Mouse (Mus musculus) liver, embryonic 14.5 days (tissue): ENCODE measurements around the gene Zfp113. TPM values are rescaled to one million over a fixed set of nuclear protein-coding genes. Genes with fewer than 3 reads are reported as not detected.
"Not testable (repeated sequence)": the region's sequence is repeated elsewhere in the genome, so short reads cannot be mapped to it uniquely, and the experiment has no call there.

Experiments
- ATAC-seq: fragments of 200-750 bp; cut with Nextera tagmentation; 2 replicates; pipeline ENCODE4 v1.8.0; 2017; ENCODE audit warnings: moderate number of reproducible peaks, mild to moderate bottlenecking, moderate library complexity; ENCODE audit not compliant: insufficient read depth
- DNase-seq, 3 experiments: peaks; one replicate each; pipeline ENCODE4 v3.0.0-alpha.2; 2012 to 2013; ENCODE audit warnings: low read depth in 3 of 3, low spot score in 3 of 3
- H3K27ac ChIP-seq: fragments of 300-500 bp; sonication (generic); 2 replicates; pipeline ENCODE4 v1.5.1; 2014; ENCODE audit warnings: moderate library complexity, mild to moderate bottlenecking, control low read depth, inconsistent platforms
- H3K27me3 ChIP-seq: fragments of 300-500 bp; sonication (generic); 2 replicates; pipeline ENCODE4 v1.6.1; 2014; ENCODE audit warnings: mild to moderate bottlenecking, low read length, moderate library complexity; ENCODE audit not compliant: control insufficient read depth, insufficient read depth
- H3K36me3 ChIP-seq: fragments of 300-500 bp; sonication (generic); replicated peaks from 2 replicates; pipeline ENCODE4 v1.6.1; 2014; ENCODE audit warnings: low read depth; ENCODE audit not compliant: control insufficient read depth, insufficient read depth
- H3K4me1 ChIP-seq, 2 experiments: fragments of 200-500 bp in 1 of 2; fragments of 300-500 bp in 1 of 2; sonication (generic) in 1 of 2; replicated peaks; 2 replicates each; pipeline ENCODE4 v1.6.1; 2012 to 2014; ENCODE audit warnings: antibody characterized with exemption in 1 of 2, inconsistent platforms in 1 of 2, low read length in 1 of 2; ENCODE audit not compliant: control insufficient read depth in 2 of 2, insufficient read depth in 2 of 2
- H3K4me2 ChIP-seq: fragments of 300-500 bp; sonication (generic); 2 replicates; pipeline ENCODE4 v1.6.1; 2014; ENCODE audit warnings: low read depth, mild to moderate bottlenecking, control low read depth, moderate library complexity
- H3K4me3 ChIP-seq, 2 experiments: fragments of 200-500 bp in 1 of 2; fragments of 300-500 bp in 1 of 2; sonication (generic) in 1 of 2; 2 replicates each; pipeline ENCODE4 v1.5.1; 2012 to 2014; ENCODE audit warnings: low read depth in 2 of 2, low read length in 2 of 2, mild to moderate bottlenecking in 2 of 2, control low read depth in 1 of 2, inconsistent platforms in 1 of 2, moderate library complexity in 1 of 2; ENCODE audit not compliant: insufficient read depth in 1 of 2
- H3K9ac ChIP-seq: fragments of 300-500 bp; sonication (generic); replicated peaks from 2 replicates; pipeline ENCODE4 v1.6.1; 2014; ENCODE audit warnings: mild to moderate bottlenecking, control low read depth, moderate library complexity
- H3K9me3 ChIP-seq: fragments of 300-500 bp; sonication (generic); 2 replicates; pipeline ENCODE4 v1.6.1; 2016; ENCODE audit warnings: low read length, mixed read lengths; ENCODE audit not compliant: control insufficient read depth
- CTCF ChIP-seq: IDR thresholded peaks from 2 replicates; pipeline ENCODE4 v1.5.1; 2016; ENCODE audit warnings: antibody characterized with exemption, low read depth, control low read depth
- EP300 ChIP-seq: IDR thresholded peaks from 2 replicates; pipeline ENCODE4 v1.6.1; 2016; ENCODE audit warnings: antibody characterized with exemption, low read depth
- WGBS: fragments of 180-500 bp; shearing (Covaris S2); extraction: QIAGEN DNeasy Blood & Tissue Kit; methylation state at CpG from one replicate; pipeline ENCODE4 v1.1.7; 2014; ENCODE audit not compliant: insufficient replicate concordance; 5-methylcytosine and 5-hydroxymethylcytosine counted together
- polyA plus RNA-seq, 2 experiments: library from polyadenylated mRNA; depleted of rRNA in 1 of 2; stranded (reverse) in 1 of 2; unstranded in 1 of 2; fragments of >200 nt; fragmentation: Nextera tagmentation in 1 of 2; extraction: Ambion mirVana in 1 of 2; gene quantifications; 2 replicates each; pipeline versions ENCODE4 v1.2.1 to v1.2.3; 2012 to 2014

Gene Zfp113
- polyA plus RNA-seq, 2 experiments, result 1.4 to 2.6 TPM

- Histone ChIP-seq H3K4me1 (peaks cover 14 to 21% of the 10 kb centered on the region in 2 experiments), H3K36me3 (no peaks in the 10 kb centered on the region; the same call in 1 of the 2 replicates), H3K4me2 (peak within 1 kb of the TSS; percentile 88), H3K4me3 (peak within 1 kb of the TSS; percentile 85 to 98), H3K27me3 (no peaks in the 10 kb centered on the region), H3K9me3 (no peaks in the 10 kb centered on the region), H3K27ac (peak within 1 kb of the TSS; percentile 86), H3K9ac (peak within 1 kb of the TSS; percentile 85)
- TF ChIP-seq EP300, result no peak
- TF ChIP-seq CTCF, result peak; percentile 43; the same call in 1 of the 2 replicates
- WGBS, result 7% methylated on average over 38 of the region's 38 CpGs
- peak; percentile 97 for ATAC-seq
- peak; percentile 80 to 83 (median 80) for DNase-seq
These were observed 39.0 kb downstream of the Zfp113 start, which contains the start of gene Zscan21 for GRCm38 (mm10) chr5:138116255-138117198. Gene Zscan21, plus strand, starts transcription at chr5:138116903.

- H3K9ac ChIP-seq, H3K36me3 ChIP-seq, ATAC-seq, H3K9me3 ChIP-seq, H3K4me3 ChIP-seq, H3K27ac ChIP-seq, DNase-seq, H3K27me3 ChIP-seq, H3K4me1 ChIP-seq, H3K4me2 ChIP-seq: not testable (repeated sequence)
- 69% methylated on average over 4 of the region's 4 CpGs for WGBS
These were observed 45.6 kb downstream of the Zfp113 start for GRCm38 (mm10) chr5:138109847-138110396.

GRCm38 (mm10) chr5:138107130-138107529, 48.4 kb downstream of the Zfp113 start:
- Histone ChIP-seq H3K9ac (no peak overlapping the region), H3K9me3 (no peaks in the 10 kb centered on the region), H3K4me3 (no peak overlapping the region), H3K27me3 (no peaks in the 10 kb centered on the region), H3K27ac (no peak overlapping the region), H3K36me3 (peaks cover 18% of the 10 kb centered on the region), H3K4me2 (no peak overlapping the region), H3K4me1 (no peaks in the 10 kb centered on the region)
- DNase-seq (no peak), ATAC-seq (no peak)
- no peak for TF ChIP-seq EP300
- TF ChIP-seq CTCF, result no peak
- WGBS, result 50% methylated on average over 3 of the region's 3 CpGs

GRCm38 (mm10) chr5:138104976-138105375, 50.6 kb downstream of the Zfp113 start:
- Histone ChIP-seq H3K9me3 (no peaks in the 10 kb centered on the region), H3K4me2 (no peak overlapping the region)
- 77% methylated on average over 2 of the region's 2 CpGs for WGBS

GRCm38 (mm10) chr5:138094474-138094873, 61.1 kb downstream of the Zfp113 start:
- peaks cover 52% of the 10 kb centered on the region for H3K36me3 ChIP-seq
- TF ChIP-seq EP300, result no peak
- no peak for TF ChIP-seq CTCF
- H3K4me2 ChIP-seq, result no peak overlapping the region
- no peak overlapping the region for H3K4me3 ChIP-seq
- no peaks in the 10 kb centered on the region for H3K27me3 ChIP-seq
- DNase-seq (no peak), ATAC-seq (peak; percentile 62)
- 75% methylated on average over 6 of the region's 6 CpGs for WGBS
- H3K9ac ChIP-seq, result no peak overlapping the region
- no peak overlapping the region for H3K27ac ChIP-seq
- H3K4me1 ChIP-seq, result no peaks in the 10 kb centered on the region; a peak in 1 of 4 replicates
- H3K9me3 ChIP-seq, result no peaks in the 10 kb centered on the region

More at GRCm38 (mm10) chr5:138104976-138105375, 50.6 kb downstream of the Zfp113 start:
- Histone ChIP-seq H3K36me3 (peaks cover 39% of the 10 kb centered on the region), H3K9ac (no peak overlapping the region), H3K27me3 (no peaks in the 10 kb centered on the region), H3K4me1 (no peaks in the 10 kb centered on the region), H3K4me3 (no peak overlapping the region), H3K27ac (no peak overlapping the region)
- ATAC-seq, result no peak
- no peak for DNase-seq
- TF ChIP-seq CTCF (no peak), EP300 (no peak)
